Mouse (Mus musculus) megakaryocyte, adult 5-6 weeks (primary cell): ENCODE results near the gene Gm5767. TPM values are rescaled to one million over a fixed set of nuclear protein-coding genes. Genes with fewer than 3 reads are reported as not detected.

Source experiments
- ATAC-seq: 2 replicates; pipeline ENCODE4 v1.8.0; 2016; ENCODE audit warnings: mild to moderate bottlenecking, inconsistent platforms; ENCODE audit not compliant: poor library complexity, severe bottlenecking
- total RNA-seq, 2 experiments: library from RNA; stranded (forward) in 1 of 2; stranded (reverse) in 1 of 2; fragments of 153-499, 151-499 nt in 1 of 2; fragments of 221-1000, 200-1000 nt in 1 of 2; gene quantifications; 2 replicates each; pipeline versions ENCODE4 v1.2.3 to v1.2.4; 2015 to 2017

The Gm5767 gene
- total RNA-seq, 2 experiments from 2014 or later: not detected

DNA sequence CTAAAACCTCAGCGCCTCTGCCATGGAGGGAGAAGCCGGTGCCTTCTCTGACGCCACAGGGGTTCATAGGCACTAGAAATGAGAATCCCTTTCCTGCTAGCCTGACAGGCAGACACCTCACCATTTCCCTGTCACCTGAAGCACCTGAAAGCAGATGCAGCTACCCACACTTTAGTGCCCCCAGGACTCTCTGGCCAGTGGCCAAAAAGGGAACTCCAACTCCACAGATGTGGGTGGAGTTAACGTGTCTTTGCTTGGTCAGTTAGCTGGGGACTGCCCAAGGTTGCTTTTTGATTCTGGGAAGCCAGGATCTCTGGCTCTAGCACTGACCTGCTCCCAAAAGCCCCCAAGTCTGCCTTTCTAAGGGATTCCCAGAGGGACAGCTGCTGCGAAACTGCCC is 11.1 kb upstream of the Gm5767 start:
- ATAC-seq: no peak

DNA sequence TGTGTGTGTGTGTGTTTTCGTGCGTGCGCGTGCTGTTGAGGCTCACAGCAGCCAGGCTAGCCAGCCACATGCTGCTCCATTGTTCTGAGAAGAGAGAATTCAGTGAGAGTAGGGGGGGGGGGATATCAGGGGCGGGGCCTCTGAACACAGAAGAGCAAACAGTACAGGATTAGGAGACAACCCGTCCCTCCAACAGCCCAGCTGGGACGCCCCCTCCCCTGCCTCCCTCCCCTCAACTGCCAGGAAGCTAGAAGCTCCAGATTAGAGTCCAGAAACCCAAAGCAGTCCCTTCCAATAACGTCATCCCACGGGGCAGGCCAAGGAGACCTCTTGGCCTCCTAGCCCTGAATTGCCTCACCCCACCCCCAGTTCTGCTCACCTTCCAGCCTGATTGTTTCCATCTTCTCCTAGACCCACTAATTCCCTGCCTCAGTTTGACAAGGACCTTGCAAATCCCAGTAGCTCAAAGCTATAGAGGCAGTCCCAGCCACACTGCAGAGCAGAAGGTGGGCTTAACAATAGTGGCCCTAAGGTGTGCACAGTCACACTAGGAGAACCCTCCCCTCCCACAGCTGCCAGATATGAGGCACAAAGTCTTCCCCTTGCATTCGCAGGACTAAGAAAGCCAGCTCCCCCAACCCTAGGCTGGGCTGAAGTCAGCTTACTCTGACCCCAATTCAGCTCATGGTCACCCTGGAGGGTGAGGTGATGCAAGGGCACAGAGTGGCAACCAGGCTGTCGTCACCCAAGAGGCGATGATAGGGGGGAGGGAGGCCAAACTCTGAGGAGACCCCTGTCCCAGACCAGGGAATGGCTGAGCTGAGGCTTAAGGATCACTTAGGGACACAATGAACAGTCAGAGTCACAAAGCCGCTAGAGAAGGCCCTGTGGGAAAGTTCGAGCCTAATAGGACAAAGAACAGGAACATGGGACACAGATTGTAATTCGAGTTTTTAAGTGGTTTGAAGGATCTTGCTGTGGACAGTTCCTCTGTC is 10.2 kb upstream of the Gm5767 start:
- ATAC-seq: no peak

DNA sequence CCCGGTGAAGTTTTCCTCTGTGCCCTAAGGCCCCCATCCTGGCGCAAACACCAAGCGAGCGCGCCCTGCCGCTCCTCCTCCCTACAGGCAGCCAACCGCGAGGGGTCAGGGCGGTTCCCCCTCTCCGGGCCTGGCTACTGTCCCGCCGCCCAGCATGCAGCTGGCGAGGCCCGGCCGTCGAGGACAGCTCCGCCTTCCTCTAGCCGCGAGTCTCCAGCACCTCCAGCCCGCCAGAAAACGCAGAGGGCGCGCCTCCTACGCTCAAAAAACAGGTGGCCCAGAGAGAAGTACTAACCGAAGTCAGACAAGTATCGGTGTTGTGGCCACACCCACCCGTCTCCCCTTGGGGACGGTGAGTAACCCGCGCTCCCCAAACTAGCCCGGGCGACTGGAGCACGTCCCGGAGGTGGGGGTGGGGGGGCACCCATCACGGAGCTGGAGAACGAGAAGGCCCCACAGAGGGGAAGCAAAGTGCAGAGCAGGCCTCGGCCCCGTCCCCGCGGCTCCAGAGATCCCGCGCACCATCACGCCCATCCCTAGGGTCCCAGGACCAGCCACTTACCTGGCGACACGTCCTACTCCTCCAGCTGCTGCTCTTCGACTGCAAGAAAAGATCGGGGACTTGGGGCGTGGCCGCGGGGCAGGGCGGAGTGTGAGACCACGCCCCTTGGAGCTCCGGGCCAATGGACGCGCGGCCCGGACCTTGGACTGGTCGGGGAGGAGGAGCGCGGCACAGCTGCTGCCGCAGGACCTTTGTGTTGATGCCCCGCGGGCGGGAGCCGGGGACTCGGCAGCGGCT is 8.8 kb upstream of the Gm5767 start, which contains the start of gene Carhsp1:
Gene Carhsp1 (minus strand): TSS at position 605 of the 799 bp plus-strand sequence.
- peak; percentile 71 for ATAC-seq

DNA sequence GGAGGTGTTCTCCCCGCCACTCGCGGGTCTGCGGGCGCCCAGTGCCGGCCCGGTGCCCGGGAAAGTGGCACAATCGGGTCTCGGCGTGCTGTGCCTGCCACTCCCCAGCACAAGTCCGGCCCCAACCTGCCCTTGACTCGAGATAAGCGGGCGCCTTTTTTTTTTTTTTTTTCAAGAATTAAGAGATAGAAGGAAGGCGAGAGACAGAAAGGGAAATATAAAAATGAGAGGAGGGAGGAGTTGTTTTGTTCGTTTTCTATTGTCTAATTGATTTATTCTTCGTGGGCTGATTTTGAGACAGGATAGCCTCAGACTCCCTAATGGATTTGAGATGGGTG is 8.3 kb upstream of the Gm5767 start:
- ATAC-seq: no peak

DNA sequence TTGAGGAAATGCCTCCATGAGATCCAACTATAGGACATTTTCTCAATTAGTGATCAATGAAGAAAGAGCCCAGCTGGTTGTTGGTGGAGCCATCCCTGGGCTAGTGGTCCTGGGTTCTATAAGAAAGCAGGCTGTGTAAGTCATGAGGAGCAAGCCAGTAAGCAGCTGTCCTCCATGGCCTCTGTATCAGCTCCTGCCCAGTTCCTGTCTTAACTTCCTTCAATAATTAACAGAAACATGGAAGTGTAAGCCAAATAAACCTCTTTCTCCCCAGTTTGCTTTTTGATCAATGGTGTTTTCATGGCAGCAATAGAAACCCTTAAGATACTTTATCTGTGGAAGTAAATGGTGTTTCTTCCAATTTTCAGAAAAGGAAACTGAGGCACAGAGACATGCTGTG is 7.8 kb upstream of the Gm5767 start:
- no peak for ATAC-seq

DNA sequence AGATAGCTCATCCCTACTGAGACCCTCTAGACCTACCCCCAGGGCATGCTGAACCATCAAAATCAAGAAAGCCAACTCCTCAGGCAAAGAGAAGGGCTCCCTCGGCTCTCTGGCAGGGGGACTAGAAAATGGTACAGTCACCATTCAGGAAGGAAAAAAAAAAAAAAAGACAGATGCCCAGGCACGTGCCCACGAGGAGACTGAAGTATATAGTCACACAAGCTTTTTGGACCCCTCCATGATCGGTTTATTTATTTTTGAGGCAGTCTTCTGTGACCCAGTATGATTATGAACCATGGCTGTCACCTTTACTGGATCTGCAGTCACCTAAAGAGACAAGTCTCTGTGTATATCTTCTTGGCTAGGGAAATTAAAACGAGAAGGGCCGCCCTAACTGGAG is 7.2 kb upstream of the Gm5767 start:
- no peak for ATAC-seq

DNA sequence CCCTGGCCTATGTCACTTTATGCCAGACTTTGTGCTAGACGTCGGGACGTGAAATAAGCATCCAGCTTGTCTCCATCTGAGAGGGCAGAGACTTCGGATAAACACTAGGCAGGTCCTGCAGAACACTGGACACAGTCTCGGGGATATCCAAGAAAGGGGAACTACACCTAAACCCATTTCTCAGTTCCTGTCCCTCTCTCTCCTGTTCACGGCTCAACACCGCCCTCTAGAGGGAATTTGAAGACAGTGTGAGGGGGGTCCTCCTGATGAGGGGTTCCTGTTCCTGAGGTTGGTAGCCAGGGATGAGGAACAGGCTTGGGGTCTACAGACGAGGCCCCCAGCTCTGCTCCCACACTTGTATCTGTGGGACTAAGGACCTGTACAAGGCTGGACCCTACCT is 6.4 kb upstream of the Gm5767 start:
- ATAC-seq: peak; percentile 63

DNA sequence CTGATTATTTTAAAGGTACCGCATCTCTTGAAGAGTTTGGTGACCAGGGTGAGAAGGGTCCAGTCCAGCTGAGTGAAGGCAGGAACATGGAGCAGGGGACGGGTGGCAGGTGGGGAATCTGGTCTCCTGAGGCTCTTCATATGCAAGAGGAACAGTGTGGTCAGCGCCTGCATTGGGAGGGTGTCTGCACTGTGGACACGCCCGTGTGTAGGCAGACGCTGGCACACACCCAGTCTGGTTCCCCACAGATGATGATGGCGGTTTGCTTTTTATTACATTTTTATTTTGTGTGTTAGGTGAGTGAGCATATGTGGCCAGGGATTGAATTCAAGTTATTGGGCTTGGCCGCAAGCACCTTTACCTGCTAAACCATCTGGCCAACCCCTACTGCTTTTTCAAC is 5.0 kb upstream of the Gm5767 start:
- no peak for ATAC-seq

DNA sequence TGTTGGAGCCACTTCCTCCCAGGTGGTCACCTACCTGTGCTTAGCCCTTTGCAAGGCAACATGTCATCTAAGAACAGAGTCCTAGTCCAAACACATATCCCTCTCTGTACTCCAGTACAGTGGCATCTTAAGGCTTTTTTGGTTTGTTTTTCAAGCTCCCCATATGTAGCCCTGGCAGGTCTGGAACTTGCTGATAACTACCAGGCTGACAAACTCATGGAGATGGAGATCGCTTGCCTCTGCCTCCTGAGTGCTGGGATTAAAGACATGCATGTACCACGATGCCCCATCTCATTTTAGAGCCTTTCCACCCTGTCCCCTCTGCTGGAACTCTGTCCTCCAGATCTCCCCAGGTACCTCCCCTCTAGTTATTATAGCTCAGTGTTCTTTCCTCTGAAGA is 4.3 kb upstream of the Gm5767 start:
- no peak for ATAC-seq

DNA sequence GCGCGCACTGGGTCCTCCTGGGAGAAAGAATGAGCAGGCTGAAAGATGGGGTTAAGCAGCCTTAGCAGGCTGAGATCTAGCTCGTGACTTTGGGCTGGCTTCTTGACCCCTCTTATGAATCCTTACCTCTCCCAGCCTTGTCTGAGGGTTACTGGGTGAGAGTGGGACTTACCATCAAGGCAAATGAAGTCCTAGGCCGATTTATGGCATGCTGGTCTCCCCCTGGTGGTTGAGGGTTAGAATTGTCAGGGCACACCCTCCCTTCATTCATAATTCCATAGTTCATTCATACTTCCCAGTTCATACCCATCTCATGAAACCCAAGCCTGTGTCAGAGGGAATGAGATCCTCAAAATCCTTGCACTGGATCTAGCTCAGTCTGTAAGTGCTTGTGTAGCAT is 3.8 kb upstream of the Gm5767 start:
- ATAC-seq: peak; percentile 30

DNA sequence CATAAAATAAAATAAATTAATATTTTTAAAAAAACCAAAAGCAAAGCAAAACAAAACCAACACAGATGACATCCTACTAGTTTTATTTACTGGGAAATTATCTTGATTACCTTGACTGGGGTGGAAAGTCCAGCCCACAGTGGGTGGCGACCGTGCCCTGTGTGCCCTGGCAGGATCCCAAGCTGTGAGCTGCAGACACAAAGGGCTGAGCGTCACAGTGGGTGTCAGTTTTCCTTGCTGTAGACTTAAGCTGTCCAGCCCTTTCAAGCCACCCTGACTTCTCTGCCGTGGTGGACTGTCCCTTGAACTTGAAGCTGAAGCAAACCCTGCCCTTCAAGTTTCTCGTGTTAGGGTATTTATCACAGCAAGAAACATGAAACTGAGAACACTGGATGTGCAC is 2.5 kb upstream of the Gm5767 start:
- no peak for ATAC-seq

DNA sequence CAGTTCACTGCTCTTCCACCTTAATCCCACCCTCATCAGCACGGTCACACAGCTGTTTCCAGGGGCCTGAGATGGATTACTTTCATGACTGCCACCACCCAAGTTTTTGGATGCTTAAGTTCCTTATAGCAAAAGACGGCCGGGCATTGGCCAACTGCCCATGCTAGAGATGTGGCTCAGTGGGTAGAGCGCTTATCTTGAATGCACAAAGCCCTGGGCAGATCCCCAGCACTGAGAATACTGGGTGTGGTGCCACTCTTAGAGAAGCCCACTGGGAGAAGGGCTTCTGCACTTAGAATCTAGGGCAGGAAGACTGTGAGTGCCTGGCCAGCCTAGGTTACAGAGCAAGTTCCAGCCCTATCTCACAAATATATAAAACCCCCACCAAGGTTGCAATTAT is 1.9 kb upstream of the Gm5767 start:
- ATAC-seq: no peak

DNA sequence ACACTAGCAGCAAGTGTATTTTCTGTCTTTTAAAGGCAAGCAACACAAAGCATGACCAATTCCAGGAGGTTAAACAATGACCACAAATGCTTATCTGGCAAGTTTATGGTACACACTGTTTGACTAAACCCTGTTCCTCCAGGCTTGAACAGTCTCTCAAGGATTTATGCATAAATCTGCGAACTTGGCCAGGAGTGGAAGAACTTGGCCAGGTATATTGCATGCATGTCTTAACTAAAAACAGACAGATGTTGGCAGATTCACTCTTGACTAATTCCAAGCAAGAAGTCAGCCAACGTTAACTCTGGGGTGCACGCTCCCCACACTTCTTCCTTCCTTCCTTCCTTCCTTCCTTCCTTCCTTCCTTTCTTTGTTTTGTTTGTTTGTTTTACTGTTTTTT is 790 bp upstream of the Gm5767 start:
- ATAC-seq: no peak

DNA sequence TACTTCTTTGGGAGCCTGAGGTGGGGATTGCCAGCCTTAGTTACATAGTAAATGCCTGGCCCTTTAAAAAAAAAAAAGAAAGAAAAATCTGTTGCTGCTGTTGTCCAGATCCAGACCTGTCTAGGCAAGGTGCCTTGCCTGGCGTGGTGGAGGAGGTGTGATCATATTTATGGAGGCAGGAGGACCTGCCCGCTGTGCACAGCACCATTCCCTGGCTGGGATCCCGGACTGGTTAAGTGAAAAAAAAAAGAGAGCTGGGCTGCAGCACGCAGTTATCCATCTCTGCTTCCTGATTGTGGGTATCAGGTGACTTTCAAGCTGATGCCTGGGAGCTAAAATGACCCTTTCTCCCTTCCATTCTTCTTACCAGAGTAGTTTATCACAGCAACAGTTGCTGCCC is 4.5 kb downstream of the Gm5767 start:
- ATAC-seq: no peak

DNA sequence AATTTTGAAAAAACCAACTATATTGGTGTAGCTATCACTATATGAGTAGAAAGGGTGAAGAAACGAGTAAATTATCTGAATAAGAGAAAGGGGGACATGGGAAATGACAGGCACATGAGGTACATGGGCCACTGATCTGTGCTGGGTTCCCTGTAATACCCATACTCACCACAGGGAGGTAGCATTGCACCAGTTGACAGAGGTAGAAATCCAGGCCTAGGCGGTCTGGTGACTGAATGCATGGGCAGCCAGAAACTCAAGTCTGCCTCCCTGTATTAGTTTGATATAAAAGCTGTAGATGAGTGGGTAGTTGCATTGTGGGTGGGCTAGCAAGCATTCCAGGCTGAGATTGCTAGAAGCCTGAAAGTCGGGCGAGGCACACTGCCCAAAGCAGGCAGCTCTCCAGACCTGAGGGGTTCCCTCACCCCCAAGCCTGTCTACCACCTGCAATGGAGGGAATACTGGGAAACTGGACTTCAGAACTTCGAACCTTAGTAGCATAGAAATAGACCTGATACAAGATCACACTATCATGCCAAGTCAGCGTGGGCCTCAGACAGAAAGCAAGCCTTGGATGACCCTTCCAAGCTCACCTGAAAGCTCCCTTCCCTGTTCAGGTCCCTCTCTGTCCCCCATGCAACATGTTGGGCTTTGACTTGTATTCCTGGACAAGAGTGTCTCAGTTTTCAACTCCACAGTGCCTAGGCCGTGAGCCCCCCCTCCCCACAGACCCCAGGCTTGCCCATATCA is 5.7 kb downstream of the Gm5767 start:
- peak; percentile 89 for ATAC-seq

DNA sequence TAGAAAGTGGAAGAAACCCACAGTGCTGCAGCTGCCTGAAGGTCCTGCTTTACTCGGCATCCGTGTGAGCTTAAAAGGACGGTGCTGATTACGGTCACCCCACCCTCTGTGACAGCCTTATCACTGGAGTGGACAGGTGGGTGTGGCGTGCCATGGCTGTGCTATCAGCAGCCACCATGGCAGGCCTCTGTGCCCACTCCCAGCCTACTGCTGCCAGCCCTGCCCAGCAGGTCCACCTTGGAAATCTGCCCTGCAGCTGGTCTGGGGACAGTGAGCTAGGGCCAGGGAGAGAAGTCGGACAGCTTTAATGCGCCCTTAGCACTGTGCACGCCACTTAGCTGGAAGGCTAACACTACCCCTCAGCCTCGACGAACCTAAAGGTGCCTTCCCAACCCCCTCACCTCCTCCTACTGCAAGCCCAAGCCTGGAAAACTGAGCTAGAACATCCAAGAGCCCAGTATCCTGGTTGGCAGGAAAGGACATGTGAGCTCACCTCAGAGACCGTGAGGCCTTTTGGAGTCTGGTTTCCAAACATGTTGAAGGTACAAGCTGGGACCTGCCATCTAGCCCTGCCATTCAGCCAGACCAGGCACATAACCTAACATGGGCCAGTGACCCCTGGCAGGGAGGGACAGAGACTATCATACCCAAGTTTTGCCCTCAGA is 6.4 kb downstream of the Gm5767 start:
- peak; percentile 43 for ATAC-seq

DNA sequence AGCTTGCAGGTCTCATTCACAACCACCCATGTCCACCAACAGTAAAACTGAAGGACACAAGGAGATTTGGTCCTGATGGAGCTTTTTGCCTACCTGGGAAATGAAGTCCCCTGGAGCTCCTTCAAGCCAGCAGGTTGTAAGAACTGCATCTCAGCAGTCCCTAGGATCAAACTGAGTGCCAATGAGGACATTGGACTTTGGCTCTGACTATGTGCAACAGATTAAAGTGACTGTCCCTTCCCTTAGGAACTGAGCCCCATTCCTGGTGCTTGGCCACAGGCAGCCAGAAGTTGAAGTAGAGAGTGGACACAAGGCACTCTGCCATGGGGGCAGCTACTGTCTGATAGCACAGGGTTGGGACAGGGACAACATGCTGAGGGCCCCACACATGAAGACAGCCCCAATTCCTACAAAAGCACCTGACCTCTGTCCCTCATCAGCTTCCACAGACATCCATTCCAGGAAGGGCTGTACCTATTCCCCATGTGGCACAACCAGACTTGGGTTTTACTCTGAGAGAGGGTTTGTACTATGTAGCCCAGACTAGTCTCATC is 7.1 kb downstream of the Gm5767 start:
- ATAC-seq: no peak

DNA sequence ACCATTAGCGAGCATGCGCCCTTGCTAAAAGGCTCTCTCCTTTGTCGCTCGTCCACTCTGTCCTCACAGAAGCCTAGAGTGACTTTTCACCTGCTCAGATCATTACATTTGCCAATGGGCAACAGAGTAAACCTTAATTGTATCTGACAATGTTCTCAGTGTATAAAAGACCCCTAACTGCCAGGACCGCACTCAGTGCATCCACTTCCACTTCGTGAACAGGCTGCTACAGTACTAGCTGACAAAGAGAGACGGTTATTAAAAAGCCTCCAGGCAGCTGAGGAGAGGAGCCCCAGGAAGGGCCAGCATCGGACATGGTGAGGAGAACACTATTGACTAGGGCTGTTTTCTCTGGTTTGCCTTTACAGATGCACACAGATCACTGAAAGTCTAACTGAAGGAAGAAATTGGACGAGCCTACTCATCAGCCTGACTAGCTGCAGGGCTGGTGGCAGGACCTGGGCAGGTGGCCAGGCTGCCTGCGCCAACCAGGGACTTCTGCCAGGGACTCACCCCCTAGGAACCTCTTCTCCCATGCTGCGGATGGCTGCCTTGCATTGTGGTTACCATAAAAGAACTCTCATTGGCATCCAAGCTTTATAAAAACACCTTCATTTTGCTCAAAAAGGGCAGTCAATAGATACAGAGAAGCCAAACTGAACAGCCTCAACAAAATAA is 9.5 kb downstream of the Gm5767 start:
- ATAC-seq: no peak

DNA sequence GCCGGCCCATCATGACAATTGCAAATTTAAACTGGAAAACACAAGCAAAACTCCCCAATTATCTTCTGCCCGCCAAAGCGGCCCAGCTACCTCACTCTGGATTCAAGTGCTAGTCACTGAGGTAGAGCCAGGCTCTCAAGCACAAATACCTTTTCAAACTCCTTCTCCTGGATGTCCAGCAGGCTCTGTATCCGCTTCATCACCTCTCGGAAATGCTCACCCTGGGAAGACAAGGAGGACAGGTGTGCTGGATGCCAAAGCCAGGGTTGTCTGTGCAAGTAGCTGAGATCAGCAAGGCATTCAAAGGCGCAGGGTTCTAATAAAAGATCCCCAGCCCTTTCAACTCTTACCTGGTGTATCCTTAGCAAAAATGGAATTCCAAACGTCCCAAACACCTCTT is 10.6 kb downstream of the Gm5767 start:
- no peak for ATAC-seq

DNA sequence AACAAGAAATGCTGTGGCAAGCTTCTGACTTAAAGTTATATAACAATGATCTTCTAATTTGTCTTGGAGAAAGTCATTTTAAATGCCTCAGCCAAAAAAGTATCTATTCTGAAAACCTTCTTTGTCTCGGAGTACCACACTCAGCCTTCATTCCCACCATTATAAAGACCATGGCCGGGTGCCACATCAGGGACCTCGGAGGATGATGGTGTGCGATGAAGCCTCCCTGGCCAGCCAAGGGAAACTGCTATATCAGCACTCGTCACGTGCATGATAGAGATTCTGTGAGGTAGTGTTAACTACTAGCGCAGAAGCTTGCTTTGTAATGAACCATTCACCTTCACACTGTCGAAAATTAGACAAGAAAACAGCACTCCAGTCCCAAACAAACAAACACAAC is 19.0 kb downstream of the Gm5767 start:
- ATAC-seq: no peak
